Mouse (Mus musculus) cerebellum, adult 18-20 months (tissue): ENCODE results near the gene Hyal2.

Source experiments
- DNase-seq, 2 experiments: peaks; one replicate each; pipeline ENCODE4 v3.0.0; 2021

Gene Hyal2

GRCm38 (mm10) chr9:107590773-107591060 lies 23.0 kb downstream of the Hyal2 start:
- DNase-seq: no peak

DNA sequence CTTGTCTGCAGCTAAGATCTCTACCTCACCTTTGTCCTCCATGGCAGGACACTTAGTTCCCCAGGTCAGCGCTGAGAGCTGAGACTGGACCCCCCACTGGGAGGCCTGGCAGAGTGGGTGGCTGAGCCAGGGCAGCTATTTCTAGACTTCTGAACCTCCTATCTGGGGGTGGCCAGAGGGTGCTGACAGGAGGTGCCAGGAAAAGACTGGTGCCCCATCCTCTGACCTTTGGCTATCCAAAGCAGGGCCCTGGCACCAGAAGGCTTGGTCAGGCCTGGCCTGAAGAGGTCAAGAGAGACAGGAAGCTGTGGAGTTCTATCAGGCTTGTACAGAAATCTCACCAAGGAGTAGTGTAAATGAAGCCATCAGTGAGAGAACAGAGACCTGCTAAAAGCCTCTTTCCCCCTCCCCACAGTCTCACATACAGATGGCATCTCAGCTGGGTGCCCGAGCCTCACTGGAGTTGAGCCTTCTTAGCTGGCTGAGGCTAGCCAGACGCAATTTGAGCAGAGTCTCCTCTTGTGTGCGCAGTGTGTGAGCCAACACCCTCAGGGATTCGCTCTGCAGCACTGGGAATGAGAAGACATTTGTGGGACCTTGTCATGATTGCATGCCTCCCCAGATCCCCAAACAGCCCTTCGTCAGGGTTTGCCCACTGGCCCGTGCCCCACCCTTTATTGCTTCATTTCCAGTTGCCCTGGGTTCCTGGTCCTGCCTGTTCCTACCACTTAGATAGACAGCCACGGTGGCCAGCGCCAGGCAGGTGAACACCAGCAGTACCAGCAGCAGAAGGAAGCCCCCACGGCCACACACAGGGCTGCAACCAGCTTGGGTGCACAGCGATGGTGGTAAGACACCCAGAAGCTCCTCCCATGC lies 25.6 kb downstream of the Hyal2 start:
- peak; percentile 88 to 93 for DNase-seq

GRCm38 (mm10) chr9:107594281-107595062 lies 26.7 kb downstream of the Hyal2 start:
- no peak for DNase-seq

DNA sequence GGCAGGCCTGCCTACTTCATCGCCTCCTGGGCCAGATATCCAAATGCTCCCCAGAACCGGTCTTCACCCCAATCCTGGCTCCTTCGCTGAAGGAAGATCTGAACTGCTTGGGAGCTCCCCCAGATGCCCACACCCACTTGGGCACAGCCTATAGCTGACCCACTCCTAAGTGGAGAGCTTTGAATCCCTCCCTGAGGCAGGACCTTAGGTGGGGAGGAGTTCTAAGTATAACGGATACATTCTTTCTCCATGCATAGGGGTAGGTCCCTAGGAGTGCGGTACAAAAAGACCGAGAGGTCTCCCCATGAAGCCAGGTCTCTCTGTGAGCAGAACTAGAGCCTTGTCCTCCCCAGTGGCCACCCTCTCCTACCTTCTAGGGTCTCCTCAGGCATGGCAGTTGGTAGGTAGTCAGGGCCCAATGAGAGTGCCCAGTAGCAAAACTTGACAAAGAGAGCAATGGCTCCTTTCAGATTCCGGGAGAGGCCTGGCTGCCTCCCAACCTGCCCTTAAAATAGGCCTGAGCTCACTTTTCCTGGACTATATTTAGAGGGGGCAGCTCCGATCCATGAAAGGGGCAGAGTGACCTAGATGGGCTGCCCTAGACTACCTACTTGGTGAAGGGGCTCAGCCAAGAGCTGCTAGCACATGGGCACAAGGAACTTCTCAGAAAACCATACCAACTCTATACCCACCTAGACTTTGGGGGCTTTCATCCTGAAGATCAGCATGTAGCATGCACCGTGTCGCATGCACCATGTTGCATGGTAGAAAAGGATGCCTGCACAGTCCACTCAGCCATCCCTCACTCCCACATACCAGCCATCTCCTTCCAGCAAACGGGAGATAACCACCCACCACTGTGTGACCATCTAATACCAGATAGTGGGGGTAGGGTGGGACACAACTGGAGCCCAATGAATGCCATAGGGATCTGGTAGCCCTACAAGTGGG lies 29.1 kb downstream of the Hyal2 start:
- DNase-seq: no peak

GRCm38 (mm10) chr9:107598385-107598784 lies 30.6 kb downstream of the Hyal2 start:
- DNase-seq: no peak

GRCm38 (mm10) chr9:107599433-107599832 lies 31.7 kb downstream of the Hyal2 start:
- DNase-seq: peak in 1 of 2 experiments; percentile 18

DNA sequence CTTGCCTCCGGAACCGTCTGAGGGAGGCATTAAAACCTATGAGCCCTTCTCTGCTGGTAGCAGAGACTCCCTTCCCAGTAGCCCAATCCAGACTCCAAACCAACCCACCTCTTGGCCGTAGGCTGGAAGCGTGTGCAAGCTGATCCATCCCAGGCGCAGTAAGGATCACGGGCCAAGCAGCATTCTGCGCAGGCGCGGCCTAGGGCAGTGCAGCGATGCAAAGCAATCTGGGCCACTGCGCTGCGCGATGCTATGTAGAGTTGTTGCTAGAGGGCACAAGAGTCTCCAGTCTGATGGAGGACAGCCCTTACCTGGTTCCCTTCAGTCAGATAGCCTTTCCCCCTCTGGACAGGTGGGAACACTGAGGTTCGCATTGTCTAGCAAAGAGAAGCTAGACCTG lies 32.1 kb downstream of the Hyal2 start:
- DNase-seq: peak; percentile 68 to 72

- DNase-seq: peak in 1 of 2 experiments; percentile 40
These were observed 33.0 kb downstream of the Hyal2 start for GRCm38 (mm10) chr9:107600745-107601144.

DNA sequence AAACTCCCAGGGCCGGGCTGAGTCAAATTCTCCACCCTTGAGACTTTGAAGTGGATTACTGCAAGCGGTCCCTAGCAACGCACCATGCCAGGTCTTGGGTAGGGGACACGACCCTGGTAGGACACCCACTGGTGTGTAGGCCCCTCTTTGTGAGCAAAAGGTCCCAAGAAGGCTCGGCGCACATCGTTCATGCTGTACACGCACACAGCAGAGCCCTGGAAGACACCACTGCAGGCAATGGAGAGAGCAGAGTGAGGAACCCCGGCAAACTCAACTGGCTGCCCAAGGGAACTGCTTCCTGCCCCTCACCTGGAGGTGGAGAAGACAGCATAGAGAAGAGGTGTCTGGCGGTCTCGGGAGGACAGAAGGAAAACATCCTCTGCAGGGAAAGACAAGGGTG lies 33.5 kb downstream of the Hyal2 start:
- no peak for DNase-seq

- peak; percentile 91 to 94 for DNase-seq
These were observed 34.4 kb downstream of the Hyal2 start for GRCm38 (mm10) chr9:107602068-107602648.

DNA sequence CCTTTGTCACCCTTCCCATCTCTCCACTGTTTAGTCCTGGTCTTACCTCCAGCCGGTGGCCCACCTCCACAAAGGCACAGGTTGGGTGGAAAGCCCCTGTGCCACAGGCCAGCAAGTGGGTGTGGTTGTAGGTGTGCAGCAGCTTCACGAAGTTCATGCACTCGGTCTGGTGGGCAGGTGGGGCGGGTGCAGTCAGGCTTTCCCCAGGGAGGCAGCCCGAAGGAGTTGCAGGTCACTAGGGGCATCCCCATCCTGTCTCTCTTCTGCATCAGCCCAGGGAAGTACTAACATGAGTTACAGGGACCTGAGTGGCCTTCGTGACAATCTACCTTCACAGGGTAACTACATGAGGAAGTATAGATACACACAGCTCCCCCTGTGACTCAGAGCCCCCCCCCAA lies 35.5 kb downstream of the Hyal2 start:
- DNase-seq: no peak

DNA sequence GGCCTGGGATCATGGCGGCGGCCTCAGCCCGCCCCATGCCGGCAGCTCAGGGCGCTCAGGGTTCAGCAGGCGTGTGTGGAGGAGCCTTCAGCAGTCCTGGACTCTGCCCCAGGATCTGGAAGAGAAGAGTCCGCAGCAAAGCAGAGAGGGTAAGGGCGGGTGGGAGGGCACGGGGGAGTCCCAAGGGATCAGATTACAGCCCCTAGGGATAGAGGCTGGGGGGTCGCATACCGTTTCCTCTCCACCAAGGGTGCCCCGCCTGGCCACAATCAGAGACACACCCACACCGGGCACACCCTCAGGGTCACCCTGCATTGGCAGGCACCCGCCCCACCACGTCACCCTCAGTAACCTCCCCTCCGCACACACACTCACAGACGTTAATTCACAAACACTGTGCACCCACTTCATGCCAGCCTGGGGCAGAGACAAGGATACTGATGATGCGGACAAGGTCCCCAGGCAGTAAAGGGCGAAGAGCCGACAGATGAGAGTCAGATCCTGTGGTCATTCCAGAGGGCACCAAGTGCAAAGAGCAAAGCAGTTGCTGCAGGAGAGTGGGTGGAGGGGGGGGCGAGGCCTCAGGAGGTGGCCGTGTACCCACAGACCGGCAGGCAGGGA lies 37.4 kb downstream of the Hyal2 start:
- DNase-seq: no peak

DNA sequence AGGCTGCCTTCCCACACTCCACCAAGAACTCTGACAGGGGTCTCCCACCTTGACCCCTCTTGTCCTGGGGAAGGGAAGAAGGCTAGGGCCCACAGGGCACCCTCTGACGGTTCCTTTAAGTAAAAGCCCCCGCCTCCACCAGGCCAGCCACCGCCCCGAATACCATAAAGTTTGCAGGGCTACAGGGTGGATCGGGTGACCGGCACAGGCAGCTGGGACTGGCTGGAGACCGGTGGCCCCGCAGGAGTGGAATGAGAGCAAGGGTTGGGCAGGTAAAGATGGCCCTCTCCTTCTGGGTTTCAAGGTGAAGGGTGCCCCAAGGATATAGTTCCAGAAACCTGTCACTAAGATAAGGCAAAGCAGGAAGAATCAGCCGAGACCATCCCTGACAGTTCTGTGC lies 38.8 kb downstream of the Hyal2 start:
- no peak for DNase-seq

- no peak for DNase-seq
These were observed 39.3 kb downstream of the Hyal2 start for GRCm38 (mm10) chr9:107607036-107607435.

- no peak for DNase-seq
These were observed 40.0 kb downstream of the Hyal2 start for GRCm38 (mm10) chr9:107607653-107608245.

GRCm38 (mm10) chr9:107608741-107609432 lies 41.1 kb downstream of the Hyal2 start, which contains the start of gene Sema3b:
Gene Sema3b (minus strand): TSS chr9:107609229.
- no peak for DNase-seq

DNA sequence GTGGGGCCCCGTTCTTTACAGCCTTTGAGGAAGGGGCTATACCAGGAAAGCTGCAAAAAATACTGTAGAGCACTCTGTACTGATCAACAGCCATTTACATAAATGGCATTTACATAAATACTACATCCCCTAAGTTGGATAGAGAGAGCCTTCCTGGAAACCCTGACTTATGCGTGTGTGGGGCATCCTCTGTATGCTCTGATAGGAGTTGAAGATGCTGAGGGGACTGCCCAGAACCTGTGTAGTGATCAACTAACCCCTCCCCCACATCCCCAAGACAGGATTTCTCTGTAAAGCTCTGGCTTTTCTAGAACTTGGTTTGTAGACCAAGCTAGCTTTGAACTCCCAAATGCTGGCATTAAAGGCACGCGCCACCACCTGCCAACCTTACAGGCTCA lies 41.7 kb downstream of the Hyal2 start:
- no peak for DNase-seq

GRCm38 (mm10) chr9:107611456-107612190 lies 43.9 kb downstream of the Hyal2 start:
- DNase-seq: no peak

DNA sequence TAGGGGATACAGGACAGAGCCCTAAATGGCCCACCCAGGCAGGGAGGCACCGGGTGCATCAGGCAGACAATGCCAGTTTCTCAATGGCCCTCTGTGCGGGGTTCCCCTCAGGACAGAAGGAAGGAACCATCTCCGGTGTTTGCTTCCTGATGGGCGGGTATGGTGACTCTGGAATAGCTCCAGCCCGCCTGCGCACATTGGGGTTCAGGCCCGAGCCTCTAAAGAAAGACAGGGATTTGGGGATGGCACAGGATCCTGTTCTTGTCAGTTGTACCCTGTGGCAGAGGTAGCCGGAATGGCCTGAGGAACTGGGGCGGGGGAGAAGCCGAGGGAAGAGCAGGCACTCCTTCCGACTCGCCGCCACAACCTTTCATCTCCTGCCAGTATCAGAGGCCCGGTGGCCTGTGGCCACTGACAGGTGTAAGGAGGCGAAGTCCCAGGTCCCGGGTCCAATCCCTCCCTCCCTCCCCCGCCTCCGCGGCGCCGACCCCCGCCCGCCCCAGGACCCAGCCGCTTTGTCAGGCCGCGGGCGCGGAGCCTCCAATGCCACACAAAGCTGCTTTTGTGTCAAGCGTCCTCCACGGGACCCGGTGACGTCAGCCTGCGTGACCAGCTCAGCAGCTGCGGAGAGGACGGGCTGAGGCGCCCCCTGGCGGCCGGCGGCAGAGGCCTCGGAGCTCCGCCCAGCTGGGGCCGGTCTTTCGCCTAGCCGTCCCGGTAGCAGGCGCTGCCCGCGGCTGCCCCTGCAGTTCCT lies 44.6 kb downstream of the Hyal2 start:
- peak; percentile 99 to 100 for DNase-seq
